Mouse (Mus musculus) lung, embryonic 14.5 days (tissue): ENCODE measurements around the gene Tcf7l1. TPM values are rescaled to one million over a fixed set of nuclear protein-coding genes. Genes with fewer than 3 reads are reported as not detected.
A peak's percentile ranks its signal among the peaks of the same experiment; 100 is the strongest.

Source experiments
- ATAC-seq: fragments of 200-750 bp; cut with Nextera tagmentation; 2 replicates; pipeline ENCODE4 v1.8.0; 2017; ENCODE audit warnings: mild to moderate bottlenecking, moderate TSS enrichment, moderate library complexity; ENCODE audit not compliant: insufficient read depth
- DNase-seq: peaks from one replicate; pipeline ENCODE4 v3.0.0-alpha.2; 2015
- H3K27ac ChIP-seq: fragments of 300-500 bp; sonication (generic); 2 replicates; pipeline ENCODE4 v1.5.1; 2014; ENCODE audit warnings: low read depth, mild to moderate bottlenecking, moderate library complexity
- H3K27me3 ChIP-seq: fragments of 300-500 bp; sonication (generic); 2 replicates; pipeline ENCODE4 v1.6.1; 2014; ENCODE audit warnings: low read length, control low read depth; ENCODE audit not compliant: insufficient read depth
- H3K36me3 ChIP-seq: fragments of 300-500 bp; sonication (generic); 2 replicates; pipeline ENCODE4 v1.6.1; 2014; ENCODE audit warnings: control low read depth; ENCODE audit not compliant: insufficient read depth
- H3K4me1 ChIP-seq: fragments of 300-500 bp; sonication (generic); 2 replicates; pipeline ENCODE4 v1.6.1; 2014; ENCODE audit warnings: antibody characterized with exemption, control low read depth; ENCODE audit not compliant: insufficient read depth
- H3K4me2 ChIP-seq: fragments of 300-500 bp; sonication (generic); 2 replicates; pipeline ENCODE4 v1.6.1; 2014; ENCODE audit warnings: mild to moderate bottlenecking
- H3K4me3 ChIP-seq: fragments of 300-500 bp; sonication (generic); 2 replicates; pipeline ENCODE4 v1.5.1; 2014; ENCODE audit warnings: low read depth, low read length
- H3K9ac ChIP-seq: fragments of 300-500 bp; sonication (generic); 2 replicates; pipeline ENCODE4 v1.6.1; 2014
- H3K9me3 ChIP-seq: fragments of 300-500 bp; sonication (generic); 2 replicates; pipeline ENCODE4 v1.6.1; 2016; ENCODE audit warnings: low read depth, low read length, control low read depth
- CTCF ChIP-seq: IDR thresholded peaks from 2 replicates; pipeline ENCODE4 v1.5.1; 2016; ENCODE audit warnings: antibody characterized with exemption, low read depth
- WGBS: fragments of 180-500 bp; shearing (Covaris S2); extraction: QIAGEN DNeasy Blood & Tissue Kit; methylation state at CpG from one replicate; pipeline ENCODE4 v1.1.7; 2014; 5-methylcytosine and 5-hydroxymethylcytosine counted together
- polyA plus RNA-seq: library from polyadenylated mRNA; unstranded; fragments of >200 nt; fragmentation: Nextera tagmentation; extraction: Ambion mirVana; gene quantifications from 2 replicates; pipeline ENCODE4 v1.2.1, GENCODE M21; 2014

The Tcf7l1 gene
- polyA plus RNA-seq, 1 experiment from 2014 or later, result 41.1 TPM

GRCm38 (mm10) chr6:72802119-72802518 is 13.1 kb upstream of the Tcf7l1 start:
- DNase-seq, result no peak
- TF ChIP-seq CTCF, result no peak
- Histone ChIP-seq H3K27me3 (no peaks in the 10 kb centered on the region), H3K4me1 (no peaks in the 10 kb centered on the region), H3K4me2 (no peak overlapping the region), H3K9me3 (no peaks in the 10 kb centered on the region), H3K9ac (no peak overlapping the region), H3K4me3 (no peak overlapping the region), H3K27ac (no peak overlapping the region), H3K36me3 (no peaks in the 10 kb centered on the region)
- no peak for ATAC-seq
- 89% methylated on average over 6 of the region's 6 CpGs for WGBS

- no peak overlapping the region for H3K4me3 ChIP-seq
- H3K9ac ChIP-seq, result no peak overlapping the region
- no peak overlapping the region for H3K4me2 ChIP-seq
- H3K9me3 ChIP-seq, result no peaks in the 10 kb centered on the region
- WGBS, result 38% methylated on average over 2 of the region's 2 CpGs
- H3K27ac ChIP-seq, result no peak overlapping the region
- no peak for ATAC-seq
- TF ChIP-seq CTCF, result no peak
- no peak for DNase-seq
- H3K36me3 ChIP-seq, result no peaks in the 10 kb centered on the region
- H3K27me3 ChIP-seq, result no peaks in the 10 kb centered on the region
- no peaks in the 10 kb centered on the region for H3K4me1 ChIP-seq
Observed at GRCm38 (mm10) chr6:72800641-72801040, 11.6 kb upstream of the Tcf7l1 start.

GRCm38 (mm10) chr6:72797763-72798162 is 8.7 kb upstream of the Tcf7l1 start:
- DNase-seq, result no peak
- H3K27ac ChIP-seq, result no peak overlapping the region
- TF ChIP-seq CTCF, result 0 out of 2 replicates have a peak, but pooled peaks have one; percentile 12

GRCm38 (mm10) chr6:72795444-72795843 is 6.4 kb upstream of the Tcf7l1 start:
- Histone ChIP-seq H3K9me3 (no peaks in the 10 kb centered on the region), H3K4me3 (no peak overlapping the region), H3K36me3 (no peaks in the 10 kb centered on the region), H3K4me1 (no peaks in the 10 kb centered on the region), H3K9ac (no peak overlapping the region), H3K4me2 (no peak overlapping the region), H3K27me3 (no peaks in the 10 kb centered on the region), H3K27ac (no peak overlapping the region)
- DNase-seq (no peak), ATAC-seq (no peak)
- WGBS, result 49% methylated on average over 16 of the region's 16 CpGs
- TF ChIP-seq CTCF, result no peak

More at GRCm38 (mm10) chr6:72797763-72798162, 8.7 kb upstream of the Tcf7l1 start:
- Histone ChIP-seq H3K4me1 (no peaks in the 10 kb centered on the region), H3K9me3 (no peaks in the 10 kb centered on the region), H3K9ac (no peak overlapping the region), H3K27me3 (no peaks in the 10 kb centered on the region), H3K36me3 (no peaks in the 10 kb centered on the region), H3K4me3 (no peak overlapping the region), H3K4me2 (no peak overlapping the region)
- no peak for ATAC-seq

GRCm38 (mm10) chr6:72794870-72795269 is 5.8 kb upstream of the Tcf7l1 start:
- H3K9me3 ChIP-seq, result no peaks in the 10 kb centered on the region
- ATAC-seq (peak; percentile 26; the same call in 1 of the 2 replicates), DNase-seq (peak; percentile 35)
- no peak overlapping the region for H3K4me3 ChIP-seq
- H3K4me2 ChIP-seq, result no peak overlapping the region
- H3K36me3 ChIP-seq, result no peaks in the 10 kb centered on the region
- 40% methylated on average over 7 of the region's 7 CpGs for WGBS
- H3K4me1 ChIP-seq, result no peaks in the 10 kb centered on the region
- H3K27ac ChIP-seq, result no peak overlapping the region
- no peak overlapping the region for H3K9ac ChIP-seq
- no peak for TF ChIP-seq CTCF
- H3K27me3 ChIP-seq, result no peaks in the 10 kb centered on the region

GRCm38 (mm10) chr6:72792641-72793040 is 3.6 kb upstream of the Tcf7l1 start:
- 87% methylated on average over 8 of the region's 8 CpGs for WGBS

GRCm38 (mm10) chr6:72787948-72788891 is 834 bp downstream of the Tcf7l1 start:
- peak; percentile 18 for ATAC-seq
- peak overlapping the region; percentile 69 for H3K4me3 ChIP-seq
- no peak for TF ChIP-seq CTCF
- H3K4me2 ChIP-seq, result peak overlapping the region; percentile 68
- H3K27ac ChIP-seq, result peak overlapping the region; percentile 95
- peak overlapping the region; percentile 89 for H3K9ac ChIP-seq
- no peaks in the 10 kb centered on the region for H3K27me3 ChIP-seq
- WGBS, result under 1% methylated on average over 57 of the region's 69 CpGs
- no peaks in the 10 kb centered on the region for H3K9me3 ChIP-seq
- H3K4me1 ChIP-seq, result peaks cover 9% of the 10 kb centered on the region
- peak; percentile 72 for DNase-seq
- H3K36me3 ChIP-seq, result peaks cover 19% of the 10 kb centered on the region

More at GRCm38 (mm10) chr6:72792641-72793040, 3.6 kb upstream of the Tcf7l1 start:
- no peaks in the 10 kb centered on the region for H3K27me3 ChIP-seq
- no peaks in the 10 kb centered on the region for H3K36me3 ChIP-seq
- no peak for DNase-seq
- no peak overlapping the region for H3K4me3 ChIP-seq
- no peak overlapping the region for H3K9ac ChIP-seq
- no peaks in the 10 kb centered on the region for H3K9me3 ChIP-seq
- no peaks in the 10 kb centered on the region for H3K4me1 ChIP-seq
- no peak overlapping the region for H3K27ac ChIP-seq
- no peak overlapping the region for H3K4me2 ChIP-seq
- no peak for TF ChIP-seq CTCF
- no peak for ATAC-seq
